Mouse (Mus musculus) frontal cortex, postnatal 14 days (tissue): ENCODE measurements around the gene Agfg2.
"Not testable (repeated sequence)": the region's sequence is repeated elsewhere in the genome, so short reads cannot be mapped to it uniquely, and the experiment has no call there.

Source experiments
- DNase-seq, 2 experiments: peaks; one replicate each; pipeline ENCODE4 v3.0.0; 2022; ENCODE audit warnings: low spot score in 2 of 2

Gene Agfg2

DNA sequence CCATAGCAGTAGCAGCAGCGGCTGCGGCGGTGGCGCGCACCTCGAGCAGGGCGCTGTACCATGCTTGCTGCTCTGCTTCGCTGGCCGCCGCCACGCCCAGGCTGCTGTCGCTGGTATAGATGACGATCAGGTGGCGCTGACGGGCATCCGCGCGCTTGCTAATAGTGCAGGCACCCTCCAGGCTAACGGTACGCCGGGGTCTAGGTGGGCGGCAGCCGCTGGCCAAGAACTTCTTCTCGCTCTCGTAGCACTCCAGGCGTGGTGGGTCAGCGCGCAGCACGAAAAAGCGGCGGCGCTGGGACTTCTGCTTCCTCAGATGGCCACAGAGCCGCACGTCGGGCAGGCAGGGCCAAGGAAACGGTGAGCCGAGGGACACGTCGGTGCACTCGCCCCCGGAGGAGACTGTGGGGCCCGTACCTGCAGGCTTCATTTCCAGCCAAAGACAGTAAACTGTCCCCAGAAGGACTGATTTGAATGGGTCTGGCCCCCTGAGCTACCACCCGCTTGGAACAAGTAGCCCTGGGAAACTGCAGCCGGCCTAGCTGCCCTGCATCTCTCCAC, 39.4 kb downstream of the Agfg2 start:
- no peak for DNase-seq

- no peak for DNase-seq
These were observed 40.0 kb downstream of the Agfg2 start for GRCm38 (mm10) chr5:137644484-137644883.

- no peak for DNase-seq
These were observed 41.6 kb downstream of the Agfg2 start for GRCm38 (mm10) chr5:137642886-137643285.

DNA sequence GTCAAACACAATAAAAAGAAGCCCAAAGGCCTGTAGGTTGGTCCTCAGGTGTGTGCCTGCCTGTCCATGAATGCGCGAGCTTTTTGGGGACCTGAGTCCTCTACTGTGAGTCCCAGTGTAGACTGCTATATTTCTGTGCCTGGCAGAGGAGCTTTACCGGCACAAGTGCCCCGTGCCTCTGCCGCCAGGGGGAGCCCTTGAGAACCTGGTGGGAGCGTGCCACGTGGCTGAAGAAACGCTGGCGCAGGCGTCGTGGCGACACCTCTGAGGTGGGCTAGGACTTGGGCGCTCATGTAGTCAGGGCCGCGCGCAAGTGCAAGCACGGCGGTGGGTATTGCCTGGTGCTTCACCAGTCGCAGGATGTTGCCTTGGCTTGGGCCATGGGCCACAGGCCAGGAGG, 43.5 kb downstream of the Agfg2 start, which contains the start of gene Sap25:
Sap25 (plus strand) TSS at position 281 of the 400 bp plus-strand sequence.
- DNase-seq = no peak

DNA sequence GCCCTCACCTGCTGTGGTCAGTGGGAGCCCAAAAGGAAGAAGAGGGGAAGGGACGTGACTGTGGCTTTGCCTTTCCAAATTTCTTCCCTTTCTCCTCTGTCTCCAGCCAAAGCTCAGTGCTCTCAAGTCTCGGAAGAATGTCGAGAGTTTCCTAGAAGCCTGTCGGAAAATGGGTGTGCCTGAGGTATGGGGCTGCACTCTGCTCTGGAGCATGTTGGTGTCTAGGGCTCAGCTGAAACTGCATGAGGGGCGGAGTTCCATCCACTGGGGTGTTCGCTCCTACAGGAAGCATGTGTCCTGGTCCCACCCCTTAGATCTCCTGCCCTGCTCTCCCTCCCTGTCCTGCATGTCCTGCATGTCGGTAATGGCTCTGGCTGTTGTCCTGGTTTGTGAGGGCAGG, 45.1 kb downstream of the Agfg2 start:
- DNase-seq = no peak

DNA sequence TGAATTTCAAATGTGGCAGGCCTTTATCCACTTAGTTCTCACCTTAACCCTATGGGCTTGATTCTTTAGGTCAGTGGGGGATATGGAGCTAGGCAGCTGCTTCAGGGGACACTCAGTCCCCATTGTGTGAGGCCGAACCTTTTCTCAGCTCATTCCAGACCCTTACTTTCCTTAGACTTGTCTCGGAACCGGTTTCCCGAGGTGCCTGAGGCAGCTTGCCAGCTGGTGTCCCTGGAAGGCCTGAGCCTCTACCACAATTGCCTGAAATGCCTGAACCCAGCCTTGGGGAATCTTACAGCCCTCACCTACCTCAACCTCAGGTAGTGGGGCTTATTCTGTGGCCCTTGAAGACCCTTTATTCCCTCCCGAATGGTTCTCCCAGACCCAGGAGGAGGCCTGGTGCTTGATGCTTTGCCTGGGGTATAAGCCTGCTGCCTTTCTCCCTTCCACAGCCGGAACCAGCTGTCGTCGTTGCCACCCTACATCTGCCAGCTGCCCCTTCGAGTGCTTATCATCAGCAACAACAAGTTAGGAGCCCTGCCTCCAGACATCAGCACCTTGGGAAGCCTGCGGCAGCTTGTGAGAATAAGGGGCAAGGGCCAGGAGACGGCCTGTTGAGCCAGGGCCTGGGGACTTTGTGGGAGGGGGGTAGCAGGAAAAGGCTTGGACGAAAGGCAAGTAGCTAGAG, 51.0 kb downstream of the Agfg2 start:
- DNase-seq = no peak

GRCm38 (mm10) chr5:137631591-137631990, 52.9 kb downstream of the Agfg2 start:
- DNase-seq = no peak

DNA sequence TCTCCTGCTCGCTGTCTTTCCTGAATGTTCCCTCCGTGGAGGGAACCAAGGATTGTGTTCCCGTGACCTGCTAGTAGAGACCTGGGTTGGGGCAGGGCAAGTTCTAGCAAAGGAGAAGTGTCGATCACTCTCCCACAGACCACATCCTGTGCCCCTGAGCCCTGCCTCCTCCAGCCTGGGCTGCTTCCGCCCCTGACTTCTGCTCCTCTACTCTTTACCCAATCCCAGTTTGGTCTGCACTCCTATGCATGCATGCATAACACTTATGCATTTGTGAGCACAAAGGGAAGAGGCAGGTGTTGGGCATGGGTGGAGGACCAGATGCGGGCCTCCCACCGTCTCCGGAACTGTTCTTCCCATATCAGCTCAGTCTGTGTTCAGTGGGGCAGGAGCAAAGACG, 53.4 kb downstream of the Agfg2 start:
- DNase-seq = no peak

- DNase-seq = no peak
These were observed 53.9 kb downstream of the Agfg2 start for GRCm38 (mm10) chr5:137630602-137631001.

DNA sequence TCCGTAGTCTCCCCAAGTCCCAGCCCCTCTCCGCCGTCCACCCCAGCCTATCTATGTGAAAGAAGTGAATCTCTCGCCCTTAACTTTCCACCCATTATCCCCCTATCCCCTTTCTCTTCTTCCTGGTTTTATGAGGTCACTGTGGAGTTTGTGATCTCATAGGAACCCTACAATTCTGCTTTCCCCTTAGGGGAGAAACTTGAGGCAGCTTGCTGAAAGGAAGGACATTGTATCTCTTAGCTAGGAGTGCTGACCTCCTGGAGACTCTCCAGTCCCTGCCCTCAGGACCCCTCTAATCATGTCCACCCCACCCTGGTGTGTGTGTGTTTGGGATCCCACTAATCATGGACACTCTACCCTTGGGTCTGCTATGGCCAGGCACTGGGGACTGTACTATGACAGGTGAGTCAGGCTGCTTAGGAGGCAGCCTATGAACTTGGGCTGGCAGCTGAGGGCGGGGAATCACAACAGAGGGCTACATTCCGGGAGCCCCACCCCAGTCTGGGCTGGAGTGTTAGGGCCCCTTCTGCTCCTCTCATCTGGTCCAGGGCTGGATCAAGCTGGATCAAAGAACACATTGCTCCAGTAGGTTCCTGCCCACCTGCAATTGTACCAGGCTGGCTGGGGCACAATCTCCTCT, 54.5 kb downstream of the Agfg2 start:
- DNase-seq = no peak

- no peak for DNase-seq
These were observed 55.2 kb downstream of the Agfg2 start for GRCm38 (mm10) chr5:137629306-137629721.

GRCm38 (mm10) chr5:137628498-137629305, 55.8 kb downstream of the Agfg2 start, which contains the start of the genes Fbxo24, Lrch4 and Gm20605:
Fbxo24 (minus strand) TSS chr5:137629002.
Lrch4 (plus strand) TSS chr5:137629121.
Gm20605 (plus strand) TSS chr5:137629175.
- peak; percentile 99 for DNase-seq

- no peak for DNase-seq
These were observed 56.5 kb downstream of the Agfg2 start for GRCm38 (mm10) chr5:137627991-137628390.

DNA sequence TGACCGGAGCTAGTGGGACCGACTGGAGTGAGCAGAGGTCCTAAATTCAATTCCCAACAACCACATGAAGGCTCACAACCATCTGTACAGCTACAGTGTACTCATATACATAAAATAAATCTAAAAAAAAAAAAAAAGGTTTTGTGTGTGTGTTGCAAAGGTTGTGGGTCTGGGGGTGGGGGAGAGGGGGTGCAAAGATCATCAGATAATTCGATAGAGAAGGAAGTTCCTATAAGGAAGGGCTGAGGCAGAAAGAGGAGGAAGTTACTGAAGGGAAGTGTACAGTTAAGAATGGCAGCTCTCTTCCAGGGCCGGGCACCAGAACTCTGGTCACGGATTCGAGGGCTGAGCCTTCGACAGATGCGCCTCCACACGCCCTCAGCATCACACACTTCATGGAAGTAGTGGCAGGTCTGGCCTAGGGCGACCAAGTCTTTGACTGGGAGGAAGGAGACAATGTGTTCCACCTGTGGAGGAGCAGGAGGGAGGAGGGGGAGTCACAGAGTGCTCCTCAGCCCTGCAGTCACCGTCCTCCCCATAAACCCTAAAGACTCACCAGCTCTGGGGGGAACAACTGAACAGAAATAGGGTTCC, 60.5 kb downstream of the Agfg2 start:
- DNase-seq = no peak

GRCm38 (mm10) chr5:137615347-137615746, 69.2 kb downstream of the Agfg2 start:
- DNase-seq = no peak

DNA sequence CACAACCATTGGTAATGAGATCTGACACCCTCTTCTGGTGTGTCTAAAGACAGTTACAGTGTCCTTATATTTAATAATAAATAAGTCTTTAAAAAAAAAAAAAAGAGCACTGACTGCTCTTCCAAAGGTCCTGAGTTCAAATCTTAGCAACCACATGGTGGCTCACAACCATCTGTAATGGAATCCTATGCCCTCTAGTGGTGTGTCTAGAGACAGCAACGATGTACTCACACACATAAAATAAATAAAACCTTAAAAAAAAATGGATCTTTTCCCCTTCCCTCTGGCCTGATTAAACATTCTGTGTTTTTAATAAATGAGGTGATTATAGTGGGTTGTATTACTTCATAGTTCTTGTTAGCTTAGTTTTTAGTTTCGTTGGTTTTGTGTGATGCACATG, 69.6 kb downstream of the Agfg2 start:
- not testable (repeated sequence) for DNase-seq

GRCm38 (mm10) chr5:137613550-137613949, 71.0 kb downstream of the Agfg2 start, which contains the start of gene Pcolce:
Pcolce (minus strand) TSS chr5:137613784.
- no peak for DNase-seq

GRCm38 (mm10) chr5:137613076-137613475, 71.5 kb downstream of the Agfg2 start:
- DNase-seq = no peak

GRCm38 (mm10) chr5:137611245-137611602, 73.3 kb downstream of the Agfg2 start:
- DNase-seq = no peak

DNA sequence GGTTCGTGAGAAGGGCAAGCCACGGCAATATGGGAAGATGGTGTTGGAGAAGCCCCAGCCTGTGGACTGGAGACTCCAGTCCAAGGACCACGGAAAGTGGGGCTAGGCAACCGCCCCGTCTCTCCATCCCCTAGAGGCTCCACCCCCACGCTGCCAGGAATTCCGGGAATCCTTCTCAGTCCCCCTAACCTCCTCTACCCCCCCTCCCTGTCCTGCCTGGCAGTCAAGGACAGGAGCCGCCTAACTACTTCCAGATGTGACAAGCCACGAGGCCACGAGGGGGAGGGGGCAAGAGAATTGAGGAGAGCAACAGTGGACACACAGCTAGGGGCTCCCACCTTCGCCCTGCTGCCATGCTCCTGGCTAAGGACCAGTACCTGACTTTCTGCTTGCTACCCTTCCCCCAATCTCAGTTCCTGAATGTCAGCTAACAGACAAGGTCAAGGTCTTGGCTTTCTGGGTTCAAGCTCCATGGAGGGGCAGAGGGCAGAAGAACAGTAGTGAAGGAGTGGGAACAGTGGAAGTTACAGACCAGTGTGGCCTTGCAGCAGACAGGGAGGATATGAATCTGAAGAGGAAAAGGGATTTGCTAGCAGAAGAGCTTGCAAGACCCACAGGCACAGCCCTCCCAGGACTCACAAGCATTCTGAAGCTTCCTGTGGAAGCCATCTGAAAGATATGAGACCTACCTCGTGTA, 73.8 kb downstream of the Agfg2 start:
- no peak for DNase-seq

DNA sequence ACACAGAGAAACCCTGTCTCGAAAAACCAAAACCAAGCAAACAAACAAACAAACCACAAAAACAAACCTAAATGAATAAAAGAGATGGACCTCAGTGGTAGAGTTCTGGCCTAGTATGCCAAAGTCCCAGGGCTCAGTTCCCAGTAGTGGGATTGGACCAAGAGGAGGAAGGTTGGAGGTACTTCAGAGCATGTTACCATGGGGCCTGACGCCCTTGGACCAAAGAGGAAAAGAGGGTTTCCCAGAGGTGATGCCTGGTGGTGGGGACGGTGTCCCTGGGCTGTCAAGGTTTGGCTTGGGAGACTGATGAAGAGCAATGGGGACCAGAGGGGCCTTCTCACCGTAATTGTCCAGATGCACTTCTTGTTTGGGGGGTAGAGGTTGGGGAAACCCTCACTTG, 74.5 kb downstream of the Agfg2 start:
- DNase-seq = no peak
